9 mouse cellular contexts compared by ENCODE assay signal in genomic region chr9:48648285-48649097, GRCm38 (mm10). TPM values are rescaled to one million over a fixed set of nuclear protein-coding genes. Genes with fewer than 3 reads are reported as not detected.
DNase-seq lines count a peak whose midpoint lies in the region; ATAC-seq and TF ChIP-seq lines count a peak whose summit lies in the region.
"Had no signal": no experiment of that assay in that cellular context is flagged by ENCODE, and none has a peak within 500 bp of the region (broad histone marks: within the 10 kb centered on the region; RNA-seq: fewer than 3 reads in every experiment).

No protein-coding gene starts in this region.

- H3K27ac ChIP-seq in left cerebral cortex, adult 2 months, result peak overlapping the region; percentile 78
- no peak overlapping the region for H3K27ac ChIP-seq in embryonic facial prominence, embryonic 12.5 days
- H3K27ac ChIP-seq in hindbrain, embryonic 10.5 days, result peak overlapping the region; percentile 89
- H3K27ac ChIP-seq in liver, embryonic 12.5 days, result 0 out of 2 replicates have a peak overlapping the region, but pooled peaks have one; percentile 11

- H3K4me1 ChIP-seq in embryonic facial prominence, embryonic 12.5 days, result peaks cover 27% of the 10 kb centered on the region
- H3K4me1 ChIP-seq in hindbrain, embryonic 10.5 days (replicated peaks), result peaks cover 77% of the 10 kb centered on the region
- H3K4me1 ChIP-seq in liver, embryonic 12.5 days, result peaks cover 27% of the 10 kb centered on the region

- TF ChIP-seq CTCF in left cerebral cortex, adult 2 months (IDR thresholded peaks at IDR 0.05), result no peak

- no peak for ATAC-seq in embryonic facial prominence, embryonic 12.5 days (ENCODE audit: insufficient number of reproducible peaks, insufficient read depth, low FRiP score, low TSS enrichment)
- ATAC-seq in liver, embryonic 12.5 days, result no peak

- peaks cover 25% of the 10 kb centered on the region for H3K27me3 ChIP-seq in embryonic facial prominence, embryonic 12.5 days
- no peaks in the 10 kb centered on the region for H3K27me3 ChIP-seq in hindbrain, embryonic 10.5 days (ENCODE audit: insufficient read depth, poor library complexity, severe bottlenecking)
- peaks cover 15% of the 10 kb centered on the region for H3K27me3 ChIP-seq in liver, embryonic 12.5 days (replicated peaks)

- DNase-seq in left cerebral cortex, adult 2 months (ENCODE audit: extremely low spot score in 1 of 2, low spot score in 2 of 2), result peak in 1 of 2 experiments; percentile 10
- no peak for DNase-seq in left cerebral cortex, adult 18-20 months (ENCODE audit: low spot score in 2 of 2)
- DNase-seq in hindbrain, embryonic 10.5 days (ENCODE audit: low spot score), result no peak
- DNase-seq in cerebellum, adult 9-11 months, result no peak
- DNase-seq in c-Kit-positive CD71-positive TER-119-positive erythroid progenitor cells, embryonic 14.5 days (ENCODE audit: low spot score), result no peak
- DNase-seq in left cerebral cortex, postnatal 14 days (ENCODE audit: low spot score in 2 of 2), result no peak

- peak overlapping the region; percentile 36 for H3K4me3 ChIP-seq in left cerebral cortex, adult 2 months
- peak overlapping the region; percentile 27; the same call in 1 of the 2 replicates for H3K4me3 ChIP-seq in embryonic facial prominence, embryonic 12.5 days
- H3K4me3 ChIP-seq in hindbrain, embryonic 10.5 days, result peak overlapping the region; percentile 42
- H3K4me3 ChIP-seq in liver, embryonic 12.5 days, result peak overlapping the region; percentile 54; the same call in 1 of the 2 replicates

- H3K9me3 ChIP-seq in embryonic facial prominence, embryonic 12.5 days, result 0 out of 2 replicates have a peak, but pooled peaks cover 7% of the 10 kb centered on the region
- peaks cover 11% of the 10 kb centered on the region for H3K9me3 ChIP-seq in hindbrain, embryonic 10.5 days
- H3K9me3 ChIP-seq in liver, embryonic 12.5 days (replicated peaks), result peaks cover 8% of the 10 kb centered on the region

- WGBS in embryonic facial prominence, embryonic 12.5 days, result 34% methylated on average over 12 of the region's 12 CpGs
- 32% methylated on average over 12 of the region's 12 CpGs for WGBS in hindbrain, embryonic 10.5 days
- 48% methylated on average over 12 of the region's 12 CpGs for WGBS in liver, embryonic 12.5 days (ENCODE audit: insufficient replicate concordance)

- no peaks in the 10 kb centered on the region for H3K36me3 ChIP-seq in embryonic facial prominence, embryonic 12.5 days
- H3K36me3 ChIP-seq in hindbrain, embryonic 10.5 days, result no peaks in the 10 kb centered on the region
- no peaks in the 10 kb centered on the region for H3K36me3 ChIP-seq in liver, embryonic 12.5 days

- intact Hi-C loops in left cerebral cortex, adult 2 months (cut with DNase I), result loop anchor here (1.0 to 5.0 kb wide), 3 partner anchors 74 to 188 kb away; partner anchors contain the start of gene Zbtb16
- intact Hi-C loops in left cerebral cortex, postnatal 14 days (cut with DNase I), result loop anchor here (5.0 kb wide), 3 partner anchors 89 to 839 kb away; partner anchors contain the start of genes Ttc12 and Zbtb16

- no peak overlapping the region for H3K9ac ChIP-seq in embryonic facial prominence, embryonic 12.5 days
- H3K9ac ChIP-seq in liver, embryonic 12.5 days, result peak overlapping the region; percentile 64

- peak overlapping the region; percentile 51 for H3K4me2 ChIP-seq in embryonic facial prominence, embryonic 12.5 days (replicated peaks)
- peak overlapping the region; percentile 77 for H3K4me2 ChIP-seq in liver, embryonic 12.5 days

RNA-seq across cellular contexts. Expression of gene Nnmt, which starts 43.5 kb away (rescaled TPM):
- 1 to 10 TPM in 1 of 2 experiments, under 1 TPM in 1; 0.57 to 1.4 TPM for total RNA-seq in left cerebral cortex, adult 2 months (2021)
- total RNA-seq in left cerebral cortex, adult 18-20 months (2021), result under 1 TPM; 0.60 to 0.66 TPM
- 5.2 and 5.9 TPM in 2 replicates for polyA plus RNA-seq in embryonic facial prominence, embryonic 12.5 days (2016; fragmentation: Nextera tagmentation; extraction: Ambion mirVana)
- 0.46 and 0.97 TPM in 2 replicates for polyA plus RNA-seq in hindbrain, embryonic 10.5 days (2016; fragmentation: Nextera tagmentation; extraction: Ambion mirVana)
- 0.43 and 0.59 TPM in 2 replicates for polyA plus RNA-seq in liver, embryonic 12.5 days (2016; fragmentation: Nextera tagmentation; extraction: Ambion mirVana)
- 1 to 10 TPM; 2.0 to 2.4 TPM for total RNA-seq in left cerebral cortex, postnatal 14 days (2021)
- total RNA-seq: hematopoietic stem cell, adult 5-6 weeks had no signal
